Mouse (Mus musculus) kidney, embryonic 15.5 days (tissue): ENCODE results near the gene Arntl. TPM values are rescaled to one million over a fixed set of nuclear protein-coding genes. Genes with fewer than 3 reads are reported as not detected.

Experiments
- ATAC-seq: fragments of 200-750 bp; cut with Nextera tagmentation; replicated peaks from 2 replicates; pipeline ENCODE4 v1.8.0; 2017; ENCODE audit warnings: moderate TSS enrichment; ENCODE audit not compliant: low FRiP score
- H3K27ac ChIP-seq: fragments of 300-500 bp; sonication (generic); 2 replicates; pipeline ENCODE4 v1.5.1; 2015; ENCODE audit warnings: mild to moderate bottlenecking, inconsistent platforms
- H3K27me3 ChIP-seq: fragments of 300-500 bp; sonication (generic); 2 replicates; pipeline ENCODE4 v1.6.1; 2015; ENCODE audit warnings: inconsistent platforms
- H3K36me3 ChIP-seq: fragments of 300-500 bp; sonication (generic); 2 replicates; pipeline ENCODE4 v1.6.1; 2015; ENCODE audit warnings: inconsistent platforms
- H3K4me1 ChIP-seq: fragments of 300-500 bp; sonication (generic); 2 replicates; pipeline ENCODE4 v1.6.1; 2015; ENCODE audit warnings: inconsistent platforms
- H3K4me2 ChIP-seq: fragments of 300-500 bp; sonication (generic); 2 replicates; pipeline ENCODE4 v1.6.1; 2015; ENCODE audit warnings: moderate library complexity, mild to moderate bottlenecking, inconsistent platforms
- H3K4me3 ChIP-seq: fragments of 300-500 bp; sonication (generic); replicated peaks from 2 replicates; pipeline ENCODE4 v1.5.1; 2015; ENCODE audit warnings: mild to moderate bottlenecking, inconsistent platforms
- H3K9ac ChIP-seq: fragments of 300-500 bp; sonication (generic); 2 replicates; pipeline ENCODE4 v1.6.1; 2015; ENCODE audit warnings: mild to moderate bottlenecking, inconsistent platforms
- H3K9me3 ChIP-seq: fragments of 300-500 bp; sonication (generic); replicated peaks from 2 replicates; pipeline ENCODE4 v1.6.1; 2016; ENCODE audit warnings: inconsistent platforms
- WGBS: fragments of 180-500 bp; shearing (Covaris S2); methylation state at CpG from one replicate; pipeline ENCODE4 v1.1.7; 2015; ENCODE audit warnings: mixed read lengths; 5-methylcytosine and 5-hydroxymethylcytosine counted together
- polyA plus RNA-seq: library from polyadenylated mRNA; unstranded; fragments of >200 nt; fragmentation: Nextera tagmentation; extraction: Ambion mirVana; gene quantifications from 2 replicates; pipeline ENCODE4 v1.2.1, GENCODE M21; 2015

Arntl gene
- polyA plus RNA-seq, 1 experiment from 2014 or later, result 9.3 TPM

GRCm38 (mm10) chr7:113241901-113242661 is 34.8 kb downstream of the Arntl start:
- Histone ChIP-seq H3K27ac (no peak overlapping the region), H3K9ac (no peak overlapping the region), H3K9me3 (no peaks in the 10 kb centered on the region), H3K4me3 (no peak overlapping the region), H3K4me1 (peaks cover 17% of the 10 kb centered on the region), H3K27me3 (no peaks in the 10 kb centered on the region), H3K4me2 (no peak overlapping the region), H3K36me3 (no peaks in the 10 kb centered on the region)
- ATAC-seq, result peak; percentile 25; the same call in 1 of the 2 replicates
- 45% methylated on average over 12 of the region's 12 CpGs for WGBS

GRCm38 (mm10) chr7:113242688-113243087 is 35.4 kb downstream of the Arntl start:
- Histone ChIP-seq H3K27ac (no peak overlapping the region), H3K9ac (no peak overlapping the region), H3K27me3 (no peaks in the 10 kb centered on the region), H3K4me2 (no peak overlapping the region), H3K4me3 (no peak overlapping the region), H3K9me3 (no peaks in the 10 kb centered on the region), H3K4me1 (peaks cover 17% of the 10 kb centered on the region), H3K36me3 (no peaks in the 10 kb centered on the region)
- WGBS, result 69% methylated on average over 6 of the region's 6 CpGs
- no peak for ATAC-seq

- no peak overlapping the region for H3K4me3 ChIP-seq
- no peak for ATAC-seq
- WGBS, result 85% methylated on average over 5 of the region's 5 CpGs
- H3K9me3 ChIP-seq, result no peaks in the 10 kb centered on the region
- H3K4me1 ChIP-seq, result peaks cover 19% of the 10 kb centered on the region
- H3K9ac ChIP-seq, result no peak overlapping the region
- H3K27me3 ChIP-seq, result no peaks in the 10 kb centered on the region
- no peaks in the 10 kb centered on the region for H3K36me3 ChIP-seq
- no peak overlapping the region for H3K4me2 ChIP-seq
- H3K27ac ChIP-seq, result no peak overlapping the region
Measured at GRCm38 (mm10) chr7:113245144-113245543, 37.9 kb downstream of the Arntl start.

GRCm38 (mm10) chr7:113246512-113246911 is 39.2 kb downstream of the Arntl start:
- H3K9ac ChIP-seq, result no peak overlapping the region
- ATAC-seq, result no peak
- H3K4me1 ChIP-seq, result peaks cover 25% of the 10 kb centered on the region
- 88% methylated on average over 4 of the region's 4 CpGs for WGBS
- H3K36me3 ChIP-seq, result no peaks in the 10 kb centered on the region
- no peak overlapping the region for H3K4me3 ChIP-seq
- no peak overlapping the region for H3K27ac ChIP-seq
- no peaks in the 10 kb centered on the region for H3K27me3 ChIP-seq
- H3K4me2 ChIP-seq, result no peak overlapping the region
- H3K9me3 ChIP-seq, result no peaks in the 10 kb centered on the region

- ATAC-seq, result no peak
- no peak overlapping the region for H3K4me3 ChIP-seq
- H3K27ac ChIP-seq, result no peak overlapping the region
- H3K9ac ChIP-seq, result no peak overlapping the region
- no peak overlapping the region for H3K4me2 ChIP-seq
- no peaks in the 10 kb centered on the region for H3K27me3 ChIP-seq
- no peaks in the 10 kb centered on the region for H3K36me3 ChIP-seq
- 64% methylated on average over 5 of the region's 5 CpGs for WGBS
- H3K9me3 ChIP-seq, result no peaks in the 10 kb centered on the region
- H3K4me1 ChIP-seq, result peaks cover 19% of the 10 kb centered on the region
Measured at GRCm38 (mm10) chr7:113247167-113247566, 39.9 kb downstream of the Arntl start.

- no peaks in the 10 kb centered on the region for H3K9me3 ChIP-seq
- H3K27ac ChIP-seq, result no peak overlapping the region
- no peak overlapping the region for H3K9ac ChIP-seq
- 68% methylated on average over 16 of the region's 16 CpGs for WGBS
- no peak overlapping the region for H3K4me3 ChIP-seq
- no peak overlapping the region for H3K4me2 ChIP-seq
- H3K36me3 ChIP-seq, result no peaks in the 10 kb centered on the region
- H3K4me1 ChIP-seq, result peaks cover 17% of the 10 kb centered on the region
- no peak for ATAC-seq
- H3K27me3 ChIP-seq, result no peaks in the 10 kb centered on the region
Measured at GRCm38 (mm10) chr7:113249134-113249825, 42.0 kb downstream of the Arntl start.

GRCm38 (mm10) chr7:113250433-113250991 is 43.2 kb downstream of the Arntl start:
- no peak overlapping the region for H3K9ac ChIP-seq
- 48% methylated on average over 3 of the region's 3 CpGs for WGBS
- H3K36me3 ChIP-seq, result no peaks in the 10 kb centered on the region
- H3K27me3 ChIP-seq, result no peaks in the 10 kb centered on the region
- H3K4me1 ChIP-seq, result peaks cover 17% of the 10 kb centered on the region
- no peak overlapping the region for H3K4me2 ChIP-seq
- no peak overlapping the region for H3K4me3 ChIP-seq
- peak overlapping the region; percentile 43 for H3K27ac ChIP-seq
- H3K9me3 ChIP-seq, result no peaks in the 10 kb centered on the region
- ATAC-seq, result 0 out of 2 replicates have a peak, but pooled peaks have one; percentile 41

GRCm38 (mm10) chr7:113251001-113251400 is 43.7 kb downstream of the Arntl start:
- Histone ChIP-seq H3K27me3 (no peaks in the 10 kb centered on the region), H3K4me2 (no peak overlapping the region), H3K4me1 (peaks cover 17% of the 10 kb centered on the region), H3K36me3 (no peaks in the 10 kb centered on the region), H3K4me3 (no peak overlapping the region), H3K27ac (peak overlapping the region; percentile 43), H3K9ac (no peak overlapping the region), H3K9me3 (no peaks in the 10 kb centered on the region)
- 61% methylated on average over 3 of the region's 3 CpGs for WGBS
- 0 out of 2 replicates have a peak, but pooled peaks have one; percentile 33 for ATAC-seq

GRCm38 (mm10) chr7:113251554-113251953 is 44.3 kb downstream of the Arntl start:
- peaks cover 17% of the 10 kb centered on the region for H3K4me1 ChIP-seq
- no peak for ATAC-seq
- no peaks in the 10 kb centered on the region for H3K36me3 ChIP-seq
- no peaks in the 10 kb centered on the region for H3K9me3 ChIP-seq
- H3K9ac ChIP-seq, result no peak overlapping the region
- H3K4me2 ChIP-seq, result no peak overlapping the region
- H3K4me3 ChIP-seq, result no peak overlapping the region
- WGBS, result 77% methylated on average over 6 of the region's 6 CpGs
- no peaks in the 10 kb centered on the region for H3K27me3 ChIP-seq
- H3K27ac ChIP-seq, result peak overlapping the region; percentile 43

- Histone ChIP-seq H3K36me3 (no peaks in the 10 kb centered on the region), H3K4me3 (no peak overlapping the region), H3K27ac (no peak overlapping the region), H3K9ac (no peak overlapping the region), H3K4me2 (no peak overlapping the region), H3K4me1 (peaks cover 17% of the 10 kb centered on the region), H3K27me3 (no peaks in the 10 kb centered on the region), H3K9me3 (no peaks in the 10 kb centered on the region)
- WGBS, result 87% methylated on average over 7 of the region's 7 CpGs
- no peak for ATAC-seq
Measured at GRCm38 (mm10) chr7:113253777-113254405, 46.6 kb downstream of the Arntl start.

GRCm38 (mm10) chr7:113256046-113256445 is 48.8 kb downstream of the Arntl start:
- Histone ChIP-seq H3K9ac (no peak overlapping the region), H3K27ac (no peak overlapping the region), H3K4me3 (no peak overlapping the region), H3K4me1 (peaks cover 6% of the 10 kb centered on the region), H3K4me2 (no peak overlapping the region), H3K27me3 (no peaks in the 10 kb centered on the region), H3K9me3 (no peaks in the 10 kb centered on the region), H3K36me3 (no peaks in the 10 kb centered on the region)
- 58% methylated on average over 4 of the region's 4 CpGs for WGBS
- no peak for ATAC-seq

- H3K36me3 ChIP-seq, result no peaks in the 10 kb centered on the region
- peaks cover 3% of the 10 kb centered on the region for H3K4me1 ChIP-seq
- no peak overlapping the region for H3K27ac ChIP-seq
- no peak for ATAC-seq
- WGBS, result 73% methylated on average over 4 of the region's 4 CpGs
- H3K9me3 ChIP-seq, result no peaks in the 10 kb centered on the region
- no peak overlapping the region for H3K9ac ChIP-seq
- no peak overlapping the region for H3K4me3 ChIP-seq
- H3K27me3 ChIP-seq, result no peaks in the 10 kb centered on the region
- no peak overlapping the region for H3K4me2 ChIP-seq
Measured at GRCm38 (mm10) chr7:113258430-113258829, 51.2 kb downstream of the Arntl start.
